ENCODE assay signal across 7 mouse cellular contexts in genomic region chr2:168081933-168082306, GRCm38 (mm10). TPM values are rescaled to one million over a fixed set of nuclear protein-coding genes. Genes with fewer than 3 reads are reported as not detected.
DNase-seq lines count a peak whose midpoint lies in the region; ATAC-seq and TF ChIP-seq lines count a peak whose summit lies in the region.

No protein-coding gene starts in this region.

- no peak for TF ChIP-seq EP300 in lung, postnatal 0 days (IDR thresholded peaks at IDR 0.05)

- peak overlapping the region; percentile 74 for H3K4me3 ChIP-seq in lung, postnatal 0 days (ENCODE audit: low read depth, low read length)
- peak overlapping the region; percentile 76 for H3K4me3 ChIP-seq in forebrain, embryonic 11.5 days (ENCODE audit: low read depth, low read length)
- peak overlapping the region; percentile 81 for H3K4me3 ChIP-seq in limb, embryonic 12.5 days (replicated peaks)
- H3K4me3 ChIP-seq in stomach, embryonic 14.5 days (ENCODE audit: low read depth, low read length) = peak overlapping the region; percentile 67

- H3K36me3 ChIP-seq in lung, postnatal 0 days (ENCODE audit: insufficient read depth, low read length) = no peaks in the 10 kb centered on the region
- no peaks in the 10 kb centered on the region for H3K36me3 ChIP-seq in forebrain, embryonic 11.5 days (ENCODE audit: control insufficient read depth, insufficient read depth, low read length)
- no peaks in the 10 kb centered on the region for H3K36me3 ChIP-seq in limb, embryonic 12.5 days
- H3K36me3 ChIP-seq in stomach, embryonic 14.5 days (ENCODE audit: control insufficient read depth, insufficient read depth, low read length) = no peaks in the 10 kb centered on the region

- 4% methylated on average over 14 of the region's 14 CpGs for whole genome bisulfite sequencing in lung, postnatal 0 days
- WGBS in forebrain, embryonic 11.5 days = 3% methylated on average over 14 of the region's 14 CpGs
- WGBS in limb, embryonic 12.5 days = 4% methylated on average over 14 of the region's 14 CpGs
- 3% methylated on average over 14 of the region's 14 CpGs for WGBS in stomach, embryonic 14.5 days

- peak overlapping the region; percentile 96 for H3K27ac ChIP-seq in lung, postnatal 0 days (ENCODE audit: low read length)
- no peak overlapping the region for H3K27ac ChIP-seq in forebrain, embryonic 11.5 days (ENCODE audit: low read depth, low read length)
- H3K27ac ChIP-seq in limb, embryonic 12.5 days = no peak overlapping the region
- H3K27ac ChIP-seq in stomach, embryonic 14.5 days (ENCODE audit: low read length) = no peak overlapping the region

- H3K9me3 ChIP-seq in lung, postnatal 0 days (ENCODE audit: low read length) = no peaks in the 10 kb centered on the region
- H3K9me3 ChIP-seq in forebrain, embryonic 11.5 days (ENCODE audit: control insufficient read depth, low read length) = no peaks in the 10 kb centered on the region
- H3K9me3 ChIP-seq in limb, embryonic 12.5 days = no peaks in the 10 kb centered on the region
- H3K9me3 ChIP-seq in stomach, embryonic 14.5 days (ENCODE audit: control insufficient read depth, low read depth, low read length) = no peaks in the 10 kb centered on the region

- no peak for TF ChIP-seq CTCF in lung, postnatal 0 days (IDR thresholded peaks at IDR 0.05)

- 0 out of 2 replicates have a peak, but pooled peaks cover 6% of the 10 kb centered on the region for H3K27me3 ChIP-seq in lung, postnatal 0 days (replicated peaks; ENCODE audit: insufficient read depth, low read length)
- H3K27me3 ChIP-seq in forebrain, embryonic 11.5 days (ENCODE audit: control insufficient read depth, insufficient read depth, low read length) = peaks cover 2% of the 10 kb centered on the region; the same call in 1 of the 2 replicates
- H3K27me3 ChIP-seq in limb, embryonic 12.5 days = peaks cover 48% of the 10 kb centered on the region
- H3K27me3 ChIP-seq in stomach, embryonic 14.5 days (ENCODE audit: control insufficient read depth, insufficient read depth, low read length) = no peaks in the 10 kb centered on the region

- H3K4me2 ChIP-seq in lung, postnatal 0 days (replicated peaks; ENCODE audit: low read depth, low read length) = peak overlapping the region; percentile 92
- peak overlapping the region; percentile 84 for H3K4me2 ChIP-seq in forebrain, embryonic 11.5 days (ENCODE audit: low read depth, low read length, severe bottlenecking)
- H3K4me2 ChIP-seq in limb, embryonic 12.5 days = peak overlapping the region; percentile 99
- H3K4me2 ChIP-seq in stomach, embryonic 14.5 days (replicated peaks; ENCODE audit: low read depth, low read length) = peak overlapping the region; percentile 92

- H3K4me1 ChIP-seq in lung, postnatal 0 days (ENCODE audit: insufficient read depth, low read depth, low read length) = 0 out of 2 replicates have a peak, but pooled peaks cover 4% of the 10 kb centered on the region
- peaks cover 4% of the 10 kb centered on the region; the same call in 1 of the 2 replicates for H3K4me1 ChIP-seq in forebrain, embryonic 11.5 days (replicated peaks; ENCODE audit: control insufficient read depth, insufficient read depth, low read length)
- peaks cover 22% of the 10 kb centered on the region for H3K4me1 ChIP-seq in limb, embryonic 12.5 days (replicated peaks)
- peaks cover 14% of the 10 kb centered on the region for H3K4me1 ChIP-seq in stomach, embryonic 14.5 days (ENCODE audit: control insufficient read depth, insufficient read depth, low read length)

- DNase-seq in lung, postnatal 0 days (ENCODE audit: low spot score) = no peak
- DNase-seq in lung, postnatal 4 days = no peak
- DNase-seq in forebrain, embryonic 11.5 days (ENCODE audit: low spot score) = no peak
- no peak for DNase-seq in left cerebral cortex, postnatal 10 days (ENCODE audit: extremely low spot score in 1 of 2, low spot score in 2 of 2)
- DNase-seq in cerebellum, adult 11-12 months = no peak

- peak overlapping the region; percentile 80 for H3K9ac ChIP-seq in lung, postnatal 0 days (replicated peaks; ENCODE audit: low read depth)
- H3K9ac ChIP-seq in forebrain, embryonic 11.5 days (ENCODE audit: low read length) = peak overlapping the region; percentile 70
- peak overlapping the region; percentile 71 for H3K9ac ChIP-seq in limb, embryonic 12.5 days (replicated peaks)
- H3K9ac ChIP-seq in stomach, embryonic 14.5 days (replicated peaks; ENCODE audit: low read depth, low read length) = no peak overlapping the region

- ATAC-seq in lung, postnatal 0 days = no peak
- no peak for ATAC-seq in forebrain, embryonic 11.5 days (replicated peaks; ENCODE audit: low FRiP score)
- no peak for ATAC-seq in limb, embryonic 12.5 days (ENCODE audit: insufficient number of reproducible peaks, insufficient read depth, low FRiP score, low TSS enrichment, low read depth)
- ATAC-seq in stomach, embryonic 14.5 days (ENCODE audit: insufficient number of reproducible peaks, insufficient read depth, low FRiP score, low read depth) = no peak

- intact Hi-C loops in left cerebral cortex, postnatal 10 days (cut with DNase I) = loop anchor here (10.0 kb wide), 1 partner anchor 397 kb away; the partner anchor contains the start of genes Cebpb and Tmem189

RNA-seq across cellular contexts. Expression of gene Pard6b, which starts 1.1 kb away (rescaled TPM):
- polyA plus RNA-seq in lung, postnatal 0 days (2015; fragmentation: Nextera tagmentation; extraction: Ambion mirVana) = 47.2 and 50.5 TPM in 2 replicates
- polyA plus RNA-seq in forebrain, embryonic 11.5 days (2014; fragmentation: Nextera tagmentation; extraction: Ambion mirVana) = 12.4 and 13.7 TPM in 2 replicates
- 5.4 and 6.4 TPM in 2 replicates for polyA plus RNA-seq in limb, embryonic 12.5 days (2016; fragmentation: Nextera tagmentation; extraction: Ambion mirVana)
- 12.3 and 13.2 TPM in 2 replicates for polyA plus RNA-seq in stomach, embryonic 14.5 days (2014; fragmentation: Nextera tagmentation; extraction: Ambion mirVana)
- 1 to 10 TPM; 3.3 to 4.6 TPM for total RNA-seq in left cerebral cortex, postnatal 10 days (2021)
